Mouse (Mus musculus): ENCODE data around the gene Haghl.
A peak's percentile ranks its signal among the peaks of the same experiment; 100 is the strongest.
"Not testable (repeated sequence)": the region's sequence is repeated elsewhere in the genome, so short reads cannot be mapped to it uniquely, and the experiment has no call there.

Haghl gene

GRCm38 (mm10) chr17:25748238-25748637 lies 37.2 kb downstream of the Haghl start:
- DNase-seq (ENCODE audit: low read depth, low spot score) = no peak

GRCm38 (mm10) chr17:25744311-25744710 lies 41.2 kb downstream of the Haghl start:
- no peak for DNase-seq (ENCODE audit: low read depth, low spot score)

DNA sequence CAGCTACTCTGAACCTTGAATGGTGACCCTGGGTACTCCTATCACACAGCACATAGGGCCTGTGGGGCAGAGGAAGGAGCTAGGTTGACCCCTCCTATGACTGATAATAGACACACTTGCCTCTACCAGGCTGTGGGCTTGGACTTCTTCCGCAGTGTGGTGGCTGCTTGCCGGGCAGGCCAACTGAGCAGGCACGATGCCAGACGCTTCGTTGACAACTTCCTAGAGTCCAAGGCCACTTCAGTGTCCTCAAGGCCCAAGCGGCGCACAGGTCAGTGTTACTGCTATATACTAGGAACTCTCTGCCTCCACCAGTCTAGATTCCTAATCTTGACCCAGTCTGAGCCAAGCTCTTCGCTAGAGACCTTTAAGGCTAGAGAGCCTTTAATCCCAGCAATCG lies 41.6 kb downstream of the Haghl start:
- no peak for DNase-seq (ENCODE audit: low read depth, low spot score)

DNA sequence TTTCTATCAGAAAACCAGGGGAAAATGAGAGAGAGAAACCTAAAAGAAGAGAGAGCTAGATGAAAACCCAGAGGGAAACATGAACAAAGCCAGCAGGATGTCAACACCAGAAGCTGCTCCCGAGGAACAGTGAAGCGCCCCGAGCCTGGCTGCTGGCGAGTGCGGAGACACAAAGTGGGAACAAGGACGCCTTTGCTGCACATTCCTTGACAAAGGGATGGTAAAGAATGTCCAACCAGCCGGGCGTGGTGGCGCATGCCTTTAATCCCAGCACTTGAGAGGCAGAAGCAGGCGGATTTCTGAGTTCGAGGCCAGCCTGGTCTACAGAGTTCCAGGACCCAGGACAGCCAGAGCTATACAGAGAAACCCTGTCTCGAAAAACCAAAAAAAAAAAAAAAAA lies 44.0 kb downstream of the Haghl start:
- DNase-seq (ENCODE audit: low read depth, low spot score) = not testable (repeated sequence)

GRCm38 (mm10) chr17:25738861-25739260 lies 46.6 kb downstream of the Haghl start:
- no peak for DNase-seq (ENCODE audit: low read depth, low spot score)

DNA sequence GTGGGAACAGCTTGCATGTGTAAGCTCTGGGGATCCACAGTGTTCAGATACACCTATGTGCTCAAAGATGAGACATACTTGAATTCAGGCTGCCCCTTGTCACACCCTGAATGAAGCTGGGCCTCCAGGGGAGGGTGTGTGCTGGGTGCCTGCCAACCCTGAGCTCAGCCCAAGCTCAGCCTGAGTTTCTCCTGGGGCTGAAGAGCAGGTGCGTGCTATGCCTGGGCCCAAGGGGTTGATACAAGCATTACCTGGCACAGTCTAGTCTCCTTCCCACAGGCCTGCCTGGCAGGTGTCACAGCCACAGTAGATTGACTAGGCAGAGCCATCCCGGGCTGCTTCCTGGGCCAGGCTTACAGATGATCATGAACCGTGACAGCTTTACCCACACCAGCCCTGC lies 49.7 kb downstream of the Haghl start, which contains the start of gene Mslnl:
Gene Mslnl (plus strand): TSS at position 298 of the 400 bp plus-strand sequence.
- no peak for DNase-seq (ENCODE audit: low read depth, low spot score)

GRCm38 (mm10) chr17:25735246-25735645 lies 50.2 kb downstream of the Haghl start:
- DNase-seq (ENCODE audit: low read depth, low spot score) = no peak

DNA sequence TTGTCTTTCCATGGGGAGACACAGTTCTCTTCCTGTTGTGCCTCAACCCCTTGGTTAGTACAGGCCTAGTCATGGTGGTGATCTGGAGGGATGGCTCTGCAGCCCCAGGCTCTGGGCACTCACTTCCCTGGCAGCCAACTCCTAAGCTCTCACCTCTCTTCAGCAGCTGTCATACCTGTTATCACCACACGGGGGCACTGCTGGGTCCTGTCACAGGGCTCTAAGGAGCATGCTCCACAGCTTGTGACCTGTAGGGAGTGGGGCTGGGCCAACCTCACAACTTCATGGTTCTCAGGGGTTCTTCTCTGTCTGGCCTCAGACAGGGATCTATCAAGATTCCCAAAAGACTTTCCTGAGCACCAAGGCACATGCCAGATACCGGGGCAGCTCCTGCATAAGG lies 53.4 kb downstream of the Haghl start:
- peak; percentile 91 for DNase-seq (ENCODE audit: low read depth, low spot score)
